Mouse (Mus musculus): ENCODE data around the gene Pafah2. TPM values are rescaled to one million over a fixed set of nuclear protein-coding genes. Genes with fewer than 3 reads are reported as not detected.

Pafah2 gene
- total and polyA plus RNA-seq, 2 experiments from 2014 or later, result 7.2 to 16.3 TPM

DNA sequence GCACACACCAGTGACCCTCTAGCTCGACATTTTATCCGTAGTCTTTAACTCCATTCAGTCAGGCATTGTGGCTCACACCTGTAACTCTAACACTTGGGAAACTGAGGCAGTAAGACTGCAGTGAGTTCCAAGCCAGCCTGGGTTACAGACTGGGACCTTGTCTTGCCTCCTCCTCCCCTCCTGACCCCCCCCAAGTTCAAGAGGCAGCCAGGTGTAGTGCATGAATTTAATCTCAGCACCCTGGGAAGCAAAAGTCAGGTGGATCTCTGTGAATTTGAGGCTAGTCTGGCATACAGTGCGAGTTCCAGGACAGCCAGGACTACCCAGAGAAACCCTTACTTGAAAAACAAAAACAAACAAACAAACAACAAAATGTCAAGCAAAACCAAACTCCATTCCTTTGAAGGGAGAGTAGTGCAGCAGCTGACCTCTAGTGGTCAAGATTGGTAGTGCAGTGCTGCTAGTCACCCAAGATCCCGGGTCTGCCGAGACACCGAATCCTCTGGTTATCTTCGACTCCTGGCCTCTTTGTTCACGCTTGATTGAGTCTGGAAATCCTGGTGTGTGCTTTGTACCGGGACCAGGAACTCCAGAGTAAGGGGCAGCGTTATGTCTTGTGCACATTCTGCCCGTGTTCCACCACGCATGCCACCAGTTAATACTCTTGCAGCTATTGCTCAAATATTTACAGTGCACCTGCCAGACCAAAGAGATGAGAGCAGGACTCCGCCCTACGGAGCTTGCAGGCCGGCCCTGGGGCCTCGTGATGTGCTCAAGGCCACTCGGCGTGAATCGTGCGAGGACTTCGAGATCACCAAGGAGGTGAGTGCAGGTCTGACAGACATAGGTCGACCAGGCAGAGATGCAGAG lies 39.3 kb upstream of the Pafah2 start:
- Histone ChIP-seq H3K4me3 (ENCODE audit: low read depth, low read length) (no peak overlapping the region), H3K36me3 (replicated peaks; ENCODE audit: control insufficient read depth, insufficient read depth, low read length) (no peaks in the 10 kb centered on the region), H3K4me1 (ENCODE audit: control insufficient read depth, insufficient read depth) (peaks cover 25% of the 10 kb centered on the region), H3K9ac (replicated peaks; ENCODE audit: low read depth, low read length) (no peak overlapping the region), H3K9me3 (replicated peaks; ENCODE audit: control insufficient read depth, low read length) (no peaks in the 10 kb centered on the region), H3K27me3 (ENCODE audit: control insufficient read depth, insufficient read depth, low read length) (no peaks in the 10 kb centered on the region), H3K27ac (ENCODE audit: low read depth) (peak overlapping the region; percentile 85), H3K4me2 (ENCODE audit: low read depth, low read length) (0 out of 2 replicates have a peak overlapping the region, but pooled peaks have one; percentile 16)
- WGBS, result 19% methylated on average over 22 of the region's 22 CpGs
- ATAC-seq (ENCODE audit: insufficient read depth, low read depth) (0 out of 2 replicates have a peak, but pooled peaks have one; percentile 1), DNase-seq (ENCODE audit: low spot score) (peak; percentile 55)
- peak; percentile 95 for TF ChIP-seq CTCF (IDR thresholded peaks at IDR 0.05; ENCODE audit: low read depth)
- TF ChIP-seq EP300 (IDR thresholded peaks at IDR 0.05; ENCODE audit: low read depth), result no peak

DNA sequence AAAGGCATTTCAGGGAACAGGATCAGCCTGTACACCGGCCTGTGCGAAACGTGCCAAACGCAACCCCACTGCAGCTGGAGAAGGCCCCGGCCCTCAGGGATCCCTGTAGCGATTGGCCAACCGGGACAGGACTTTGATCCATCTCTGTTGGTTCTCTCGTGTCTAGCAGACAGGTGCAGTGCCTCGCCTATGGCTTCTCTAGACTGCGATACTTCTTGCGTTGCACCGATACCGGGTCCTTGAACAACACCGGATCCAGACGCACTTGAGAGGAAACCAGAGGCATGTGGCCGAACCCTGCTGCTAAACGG lies 38.7 kb upstream of the Pafah2 start:
- ATAC-seq (ENCODE audit: insufficient read depth, low read depth) (no peak), DNase-seq (ENCODE audit: low spot score) (no peak)
- TF ChIP-seq EP300 (IDR thresholded peaks at IDR 0.05; ENCODE audit: low read depth) (no peak), CTCF (IDR thresholded peaks at IDR 0.05; ENCODE audit: low read depth) (no peak)
- Histone ChIP-seq H3K4me2 (ENCODE audit: low read depth, low read length) (no peak overlapping the region), H3K9ac (replicated peaks; ENCODE audit: low read depth, low read length) (no peak overlapping the region), H3K4me1 (ENCODE audit: control insufficient read depth, insufficient read depth) (peaks cover 19% of the 10 kb centered on the region), H3K36me3 (replicated peaks; ENCODE audit: control insufficient read depth, insufficient read depth, low read length) (no peaks in the 10 kb centered on the region), H3K9me3 (replicated peaks; ENCODE audit: control insufficient read depth, low read length) (no peaks in the 10 kb centered on the region), H3K27ac (ENCODE audit: low read depth) (no peak overlapping the region), H3K4me3 (ENCODE audit: low read depth, low read length) (no peak overlapping the region), H3K27me3 (ENCODE audit: control insufficient read depth, insufficient read depth, low read length) (no peaks in the 10 kb centered on the region)
- WGBS, result 52% methylated on average over 17 of the region's 17 CpGs

DNA sequence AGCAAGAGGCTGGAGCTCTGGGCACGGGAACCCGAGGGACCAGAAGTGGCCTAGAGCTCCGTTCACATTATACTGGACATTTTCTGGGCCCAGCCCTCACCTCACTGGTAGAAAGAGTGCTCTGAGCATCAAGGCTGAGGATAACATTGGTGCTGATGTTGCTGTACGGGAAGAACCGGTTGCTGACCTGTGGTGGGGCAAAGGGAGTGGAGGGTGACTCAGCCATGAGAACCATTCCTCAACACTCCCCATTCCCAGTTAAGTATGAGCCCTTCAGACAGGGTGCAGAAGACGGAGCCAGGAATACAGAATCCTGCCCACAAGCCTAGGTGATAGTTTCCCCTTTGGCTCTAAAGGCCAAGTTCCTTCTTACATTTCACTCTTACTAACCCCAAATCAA lies 36.5 kb upstream of the Pafah2 start:
- Histone ChIP-seq H3K9me3 (replicated peaks; ENCODE audit: control insufficient read depth, low read length) (no peaks in the 10 kb centered on the region), H3K27me3 (ENCODE audit: control insufficient read depth, insufficient read depth, low read length) (peaks cover 4% of the 10 kb centered on the region; the same call in 1 of the 2 replicates), H3K27ac (ENCODE audit: low read depth) (no peak overlapping the region), H3K4me1 (ENCODE audit: control insufficient read depth, insufficient read depth) (peaks cover 18% of the 10 kb centered on the region), H3K4me3 (ENCODE audit: low read depth, low read length) (no peak overlapping the region), H3K4me2 (ENCODE audit: low read depth, low read length) (no peak overlapping the region), H3K9ac (replicated peaks; ENCODE audit: low read depth, low read length) (no peak overlapping the region), H3K36me3 (replicated peaks; ENCODE audit: control insufficient read depth, insufficient read depth, low read length) (no peaks in the 10 kb centered on the region)
- no peak for TF ChIP-seq EP300 (IDR thresholded peaks at IDR 0.05; ENCODE audit: low read depth)
- no peak for DNase-seq (ENCODE audit: low spot score)
- ATAC-seq (ENCODE audit: insufficient read depth, low read depth), result no peak
- WGBS, result 82% methylated on average over 6 of the region's 6 CpGs

DNA sequence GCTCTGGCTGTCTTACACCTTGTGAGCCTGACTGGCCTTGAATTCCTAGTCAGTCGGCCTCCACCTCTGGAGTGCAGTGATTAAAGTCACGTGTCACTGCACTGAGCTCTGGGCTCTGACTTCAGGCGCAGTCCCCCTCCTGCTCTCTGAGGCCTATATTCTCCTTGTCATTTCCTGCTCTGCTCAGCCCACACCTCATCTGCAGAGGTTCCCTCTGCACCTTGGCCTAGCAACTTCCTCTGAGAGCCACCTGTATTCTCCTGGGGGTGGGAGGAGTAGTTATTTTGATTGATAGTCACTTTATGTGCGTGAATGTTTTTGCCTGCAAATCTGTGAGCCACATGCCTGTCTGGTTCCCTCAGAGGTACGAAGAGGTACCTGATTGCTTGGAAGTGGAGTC lies 34.9 kb upstream of the Pafah2 start:
- WGBS, result 34% methylated on average over 5 of the region's 5 CpGs
- ATAC-seq (ENCODE audit: insufficient read depth, low read depth), result peak; percentile 27; the same call in 1 of the 2 replicates

DNA sequence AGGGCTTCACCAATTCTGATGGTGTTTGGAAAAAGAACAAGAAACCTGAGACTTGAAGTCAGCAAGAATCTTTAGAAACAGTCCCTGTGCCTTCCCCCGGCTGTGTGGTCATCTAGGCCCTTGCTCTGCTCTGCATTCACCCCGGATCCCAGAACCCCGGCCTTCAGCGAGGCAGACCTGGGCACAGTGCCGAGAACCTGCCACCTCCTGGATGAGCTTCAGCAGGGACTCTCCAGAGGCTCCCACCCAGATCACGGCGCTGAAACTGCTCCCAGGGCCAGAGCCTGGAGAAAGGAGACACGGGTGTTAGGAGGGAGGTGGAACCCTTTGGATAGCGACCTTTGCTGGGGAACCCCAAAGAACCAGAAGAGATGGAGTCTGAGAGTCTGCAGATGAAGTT lies 34.0 kb upstream of the Pafah2 start:
- DNase-seq (ENCODE audit: low spot score) (peak; percentile 36), ATAC-seq (ENCODE audit: insufficient read depth, low read depth) (peak; percentile 64)
- Histone ChIP-seq H3K4me3 (ENCODE audit: low read depth, low read length) (no peak overlapping the region), H3K27ac (ENCODE audit: low read depth) (no peak overlapping the region), H3K9me3 (replicated peaks; ENCODE audit: control insufficient read depth, low read length) (no peaks in the 10 kb centered on the region), H3K27me3 (ENCODE audit: control insufficient read depth, insufficient read depth, low read length) (peaks cover 4% of the 10 kb centered on the region; the same call in 1 of the 2 replicates), H3K4me1 (ENCODE audit: control insufficient read depth, insufficient read depth) (no peaks in the 10 kb centered on the region), H3K36me3 (replicated peaks; ENCODE audit: control insufficient read depth, insufficient read depth, low read length) (no peaks in the 10 kb centered on the region), H3K4me2 (ENCODE audit: low read depth, low read length) (no peak overlapping the region), H3K9ac (replicated peaks; ENCODE audit: low read depth, low read length) (no peak overlapping the region)
- TF ChIP-seq CTCF (IDR thresholded peaks at IDR 0.05; ENCODE audit: low read depth) (no peak), EP300 (IDR thresholded peaks at IDR 0.05; ENCODE audit: low read depth) (no peak)
- WGBS, result 38% methylated on average over 9 of the region's 9 CpGs

More for the DNA sequence above, 34.9 kb upstream of the Pafah2 start:
- H3K4me3 ChIP-seq (ENCODE audit: low read depth, low read length), result no peak overlapping the region
- no peak overlapping the region for H3K27ac ChIP-seq (ENCODE audit: low read depth)
- peak; percentile 56 for DNase-seq (ENCODE audit: low spot score)
- H3K27me3 ChIP-seq (ENCODE audit: control insufficient read depth, insufficient read depth, low read length), result peaks cover 4% of the 10 kb centered on the region; the same call in 1 of the 2 replicates
- TF ChIP-seq EP300 (IDR thresholded peaks at IDR 0.05; ENCODE audit: low read depth) (no peak), CTCF (IDR thresholded peaks at IDR 0.05; ENCODE audit: low read depth) (no peak)
- H3K4me1 ChIP-seq (ENCODE audit: control insufficient read depth, insufficient read depth), result peaks cover 5% of the 10 kb centered on the region
- no peaks in the 10 kb centered on the region for H3K36me3 ChIP-seq (replicated peaks; ENCODE audit: control insufficient read depth, insufficient read depth, low read length)
- no peaks in the 10 kb centered on the region for H3K9me3 ChIP-seq (replicated peaks; ENCODE audit: control insufficient read depth, low read length)
- H3K4me2 ChIP-seq (ENCODE audit: low read depth, low read length), result no peak overlapping the region
- H3K9ac ChIP-seq (replicated peaks; ENCODE audit: low read depth, low read length), result no peak overlapping the region
